Mouse (Mus musculus): ENCODE measurements around the gene Capns1.

DNA sequence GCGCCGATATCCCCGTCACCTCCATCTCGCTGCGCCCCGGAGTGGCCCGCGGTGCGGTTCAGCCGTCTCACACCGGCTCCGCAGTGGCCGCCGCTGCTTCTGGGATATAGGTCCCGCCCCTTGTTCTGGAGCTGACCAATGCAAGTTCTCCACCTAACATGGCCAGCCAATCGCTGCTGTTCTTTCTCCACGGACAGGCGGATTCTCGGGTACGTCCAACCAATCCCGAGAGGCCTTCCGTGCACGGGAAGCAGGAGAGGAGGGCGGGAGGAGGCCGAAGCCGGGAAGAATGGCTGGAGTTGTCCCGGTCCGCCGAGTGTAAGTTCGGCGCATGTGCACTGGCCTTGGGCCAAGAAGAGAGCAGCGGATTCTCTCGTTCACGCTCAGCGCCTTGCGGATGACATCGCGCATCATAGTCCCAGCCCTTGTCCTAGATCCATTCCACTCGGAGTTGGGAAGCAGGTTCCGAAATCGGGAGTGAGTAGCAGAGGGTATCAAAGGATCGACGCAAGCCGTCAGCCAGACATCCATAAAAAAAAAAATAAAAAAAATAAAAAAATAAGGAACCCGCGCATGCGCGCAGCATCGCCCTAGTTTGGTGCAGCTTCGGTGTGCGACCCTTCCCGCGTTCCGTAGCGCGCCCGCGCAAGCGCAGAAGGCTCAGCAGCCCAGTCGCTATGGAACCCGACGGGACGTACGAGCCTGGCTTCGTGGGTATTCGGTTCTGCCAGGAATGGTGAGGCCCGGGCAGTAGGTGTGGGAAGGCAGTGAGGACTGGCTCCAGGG lies 33.3 kb upstream of the Capns1 start, which contains the start of the genes Polr2i and Tbcb:
- peak; percentile 82 for TF ChIP-seq POLR2A (IDR thresholded peaks at IDR 0.05; ENCODE audit: insufficient read length, low read depth)
- no peak for TF ChIP-seq MAX (IDR thresholded peaks at IDR 0.05; ENCODE audit: low read depth)
- no peak for TF ChIP-seq MYOD1 (IDR thresholded peaks at IDR 0.05; ENCODE audit: control insufficient read depth in 1 of 3, insufficient read length in 2 of 3, low read depth in 2 of 3)
- peak; percentile 87 for TF ChIP-seq POLR2AphosphoS2 (IDR thresholded peaks at IDR 0.05; ENCODE audit: insufficient read length, low read depth)
